Mouse (Mus musculus) heart, embryonic 12.5 days (tissue): Measurements from ENCODE around the gene U2af2. TPM values are rescaled to one million over a fixed set of nuclear protein-coding genes. Genes with fewer than 3 reads are reported as not detected.

Experiments used
- ATAC-seq: fragments of 200-750 bp; cut with Nextera tagmentation; 2 replicates; pipeline ENCODE4 v1.8.0; 2017; ENCODE audit warnings: moderate TSS enrichment, moderate library complexity; ENCODE audit not compliant: insufficient number of reproducible peaks, low FRiP score
- H3K27ac ChIP-seq: fragments of 300-500 bp; sonication (generic); 2 replicates; pipeline ENCODE4 v1.5.1; 2016; ENCODE audit warnings: mild to moderate bottlenecking, moderate library complexity; ENCODE audit not compliant: poor library complexity, severe bottlenecking
- H3K27me3 ChIP-seq: fragments of 300-500 bp; sonication (generic); replicated peaks from 2 replicates; pipeline ENCODE4 v1.6.1; 2016; ENCODE audit warnings: mild to moderate bottlenecking, moderate library complexity
- H3K36me3 ChIP-seq: fragments of 300-500 bp; sonication (generic); 2 replicates; pipeline ENCODE4 v1.6.1; 2016; ENCODE audit warnings: mild to moderate bottlenecking, moderate library complexity
- H3K4me1 ChIP-seq: fragments of 300-500 bp; sonication (generic); replicated peaks from 2 replicates; pipeline ENCODE4 v1.6.1; 2016; ENCODE audit warnings: mild to moderate bottlenecking
- H3K4me2 ChIP-seq: fragments of 300-500 bp; sonication (generic); 2 replicates; pipeline ENCODE4 v1.6.1; 2016; ENCODE audit warnings: mild to moderate bottlenecking, moderate library complexity
- H3K4me3 ChIP-seq: fragments of 300-500 bp; sonication (generic); 2 replicates; pipeline ENCODE4 v1.5.1; 2016; ENCODE audit warnings: mild to moderate bottlenecking
- H3K9ac ChIP-seq: fragments of 300-500 bp; sonication (generic); 2 replicates; pipeline ENCODE4 v1.6.1; 2016; ENCODE audit warnings: mild to moderate bottlenecking, moderate library complexity
- H3K9me3 ChIP-seq: fragments of 300-500 bp; sonication (generic); replicated peaks from 2 replicates; pipeline ENCODE4 v1.6.1; 2016; ENCODE audit warnings: mild to moderate bottlenecking, moderate library complexity
- WGBS: fragments of 180-500 bp; shearing (Covaris S2); methylation state at CpG from one replicate; pipeline ENCODE4 v1.1.7; 2016; 5-methylcytosine and 5-hydroxymethylcytosine counted together
- microRNA-seq: library from miRNA; unstranded; fragments of <30 nt; microRNA quantifications from one replicate; pipeline ENCODE4, GENCODE M21; 2017
- polyA plus RNA-seq: library from polyadenylated mRNA; unstranded; fragments of >200 nt; fragmentation: Nextera tagmentation; extraction: Ambion mirVana; gene quantifications from 2 replicates; pipeline ENCODE4 v1.2.1, GENCODE M21; 2016

The U2af2 gene
- polyA plus RNA-seq, 1 experiment from 2014 or later, result 81.7 TPM

GRCm38 (mm10) chr7:5125078-5125477, 63.1 kb downstream of the U2af2 start:
- no peak overlapping the region for H3K4me3 ChIP-seq
- peak overlapping the region; percentile 80 for H3K4me2 ChIP-seq
- H3K9me3 ChIP-seq, result no peaks in the 10 kb centered on the region
- no peak overlapping the region for H3K27ac ChIP-seq
- H3K9ac ChIP-seq, result no peak overlapping the region
- 76% methylated on average over 8 of the region's 8 CpGs for WGBS
- 0 out of 2 replicates have a peak, but pooled peaks cover 5% of the 10 kb centered on the region for H3K4me1 ChIP-seq
- no peaks in the 10 kb centered on the region for H3K36me3 ChIP-seq
- H3K27me3 ChIP-seq, result no peaks in the 10 kb centered on the region
- no peak for ATAC-seq

- ATAC-seq, result peak; percentile 82
- peak within 1 kb of the TSS; percentile 48 for H3K4me3 ChIP-seq
- H3K4me1 ChIP-seq, result 0 out of 2 replicates have a peak, but pooled peaks cover 5% of the 10 kb centered on the region
- H3K4me2 ChIP-seq, result peak within 1 kb of the TSS; percentile 80
- H3K9me3 ChIP-seq, result no peaks in the 10 kb centered on the region
- no peaks in the 10 kb centered on the region for H3K36me3 ChIP-seq
- H3K27me3 ChIP-seq, result no peaks in the 10 kb centered on the region
- peak within 1 kb of the TSS; percentile 69 for H3K9ac ChIP-seq
- 18% methylated on average over 42 of the region's 42 CpGs for WGBS
- H3K27ac ChIP-seq, result no peak within 1 kb of the TSS
Observed at GRCm38 (mm10) chr7:5125549-5126406, 63.8 kb downstream of the U2af2 start, which contains the start of gene Rasl2-9. Gene Rasl2-9, minus strand, starts transcription at chr7:5125950.

Small RNA genes within 50 kb of the gene (microRNA-seq; reads per million reads assigned to microRNA genes)
- not detected for gene Gm26217

Other genes with a start within 250 kb of the U2af2 start
- 344 and 363 TPM in 2 replicates for gene Ube2s, start 249.6 kb upstream of the U2af2 start, polyA plus RNA-seq
- gene Shisa7, start 217.4 kb upstream of the U2af2 start, polyA plus RNA-seq, result 0.05 TPM in 1 of 2 replicates, not detected in the other
- 3.9 and 4.4 TPM in 2 replicates for gene Isoc2b, start 191.9 kb upstream of the U2af2 start, polyA plus RNA-seq
- gene Isoc2a, start 185.0 kb upstream of the U2af2 start, polyA plus RNA-seq, result 0.74 and 1.0 TPM in 2 replicates
- 0.27 and 0.30 TPM in 2 replicates for gene Gm36210, start 155.6 kb upstream of the U2af2 start, polyA plus RNA-seq
- gene Zfp628, start 146.9 kb upstream of the U2af2 start, polyA plus RNA-seq, result 2.6 and 2.9 TPM in 2 replicates
- gene Nat14, start 140.1 kb upstream of the U2af2 start, polyA plus RNA-seq, result 4.6 and 5.5 TPM in 2 replicates
- 1.5 and 1.7 TPM in 2 replicates for gene Ssc5d, start 136.4 kb upstream of the U2af2 start, polyA plus RNA-seq
- gene Sbk2, start 97.7 kb upstream of the U2af2 start, polyA plus RNA-seq, result 2.1 and 2.6 TPM in 2 replicates
- gene Sbk3, start 91.0 kb upstream of the U2af2 start, polyA plus RNA-seq, result 0.08 and 0.17 TPM in 2 replicates
- gene Zfp579, start 66.0 kb upstream of the U2af2 start, polyA plus RNA-seq, result 26.0 and 29.3 TPM in 2 replicates
- gene Zfp524, start 47.7 kb upstream of the U2af2 start, polyA plus RNA-seq, result 9.8 and 10.4 TPM in 2 replicates
- 28.9 and 31.2 TPM in 2 replicates for gene Fiz1, start 47.4 kb upstream of the U2af2 start, polyA plus RNA-seq
- gene Gm44973, start 46.6 kb upstream of the U2af2 start, polyA plus RNA-seq, result not detected in 2 replicates
- 5.1 and 5.4 TPM in 2 replicates for gene Zfp865, start 41.8 kb upstream of the U2af2 start, polyA plus RNA-seq
- 1.5 and 1.7 TPM in 2 replicates for gene Ccdc106, start 41.6 kb upstream of the U2af2 start, polyA plus RNA-seq
- gene 4632433K11Rik, start 28.0 kb upstream of the U2af2 start, polyA plus RNA-seq, result not detected in 2 replicates
- 3.6 and 4.9 TPM in 2 replicates for gene Zfp784, start 23.7 kb upstream of the U2af2 start, polyA plus RNA-seq
- gene Zfp580, start 10.6 kb upstream of the U2af2 start, polyA plus RNA-seq, result 16.6 and 17.7 TPM in 2 replicates
- gene Epn1, start 18.1 kb downstream of the U2af2 start, polyA plus RNA-seq, result 52.1 TPM in 2 replicates
- gene Rfpl4, start 54.8 kb downstream of the U2af2 start, polyA plus RNA-seq, result not detected in 2 replicates
- gene Rasl2-9, start 63.8 kb downstream of the U2af2 start, polyA plus RNA-seq, result 0.96 and 2.2 TPM in 2 replicates
- not detected in 2 replicates for gene Vmn1r55, start 87.5 kb downstream of the U2af2 start, polyA plus RNA-seq
- not detected in 2 replicates for gene Vmn1r56, start 134.6 kb downstream of the U2af2 start, polyA plus RNA-seq
- not detected in 2 replicates for gene Vmn1r57, start 156.3 kb downstream of the U2af2 start, polyA plus RNA-seq